Mouse (Mus musculus) megakaryocyte, embryonic 14.5 days (primary cell): ENCODE measurements at regions not wholly inside any gene's neighbourhood (a gene's known extent, or its start where the extent isn't known, plus 50 kb on each side); places are given as distances from the start of the nearest gene placed in this dataset.

ENCODE experiments used
- FLI1 ChIP-seq: IDR thresholded peaks from 2 replicates; pipeline ENCODE4 v1.6.1; 2012; ENCODE audit warnings: low read length, inconsistent platforms, mixed read lengths
- GATA1 ChIP-seq: IDR thresholded peaks from 3 replicates; pipeline ENCODE4 v1.6.1; 2012; ENCODE audit warnings: mixed read lengths, low read length, inconsistent platforms, borderline replicate concordance

- TF ChIP-seq GATA1 (no peak), FLI1 (no peak)
Measured at GRCm38 (mm10) chr13:35079685-35080084, 52.8 kb upstream of the Eci2 start.
